Mouse (Mus musculus): ENCODE measurements around the gene Ociad2. TPM values are rescaled to one million over a fixed set of nuclear protein-coding genes. Genes with fewer than 3 reads are reported as not detected.
A peak's percentile ranks its signal among the peaks of the same experiment; 100 is the strongest.

Ociad2 gene
- total RNA-seq, 2 experiments from 2014 or later = 1.1 TPM; not detected in 1

GRCm38 (mm10) chr5:73310401-73310800, 30.4 kb downstream of the Ociad2 start:
- no peak for ATAC-seq (replicated peaks; ENCODE audit: low FRiP score, poor library complexity, severe bottlenecking)

- ATAC-seq (replicated peaks; ENCODE audit: low FRiP score, poor library complexity, severe bottlenecking) = no peak
These were observed 31.3 kb downstream of the Ociad2 start for GRCm38 (mm10) chr5:73309496-73309895.

DNA sequence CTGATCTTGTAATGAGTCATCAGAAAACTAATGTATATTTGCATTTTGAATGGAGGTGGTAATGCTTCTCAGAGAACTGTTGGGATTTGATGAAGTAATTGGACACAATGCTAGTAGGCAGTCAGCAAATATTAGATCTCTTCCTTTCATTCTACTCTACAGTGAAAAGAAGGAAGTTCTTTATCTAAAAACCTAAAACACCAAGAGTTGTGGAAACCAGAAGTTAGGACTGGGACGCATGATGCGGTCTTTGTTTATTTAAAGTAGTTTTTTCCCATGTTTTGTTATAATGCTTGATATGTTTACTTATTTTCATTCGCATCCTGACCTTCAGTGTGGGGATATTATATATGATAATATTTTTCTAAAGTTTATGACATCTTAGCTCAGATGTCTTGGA, 33.5 kb downstream of the Ociad2 start:
- ATAC-seq (replicated peaks; ENCODE audit: low FRiP score, poor library complexity, severe bottlenecking) = no peak

GRCm38 (mm10) chr5:73306486-73306885, 34.3 kb downstream of the Ociad2 start:
- ATAC-seq (replicated peaks; ENCODE audit: low FRiP score, poor library complexity, severe bottlenecking) = no peak

DNA sequence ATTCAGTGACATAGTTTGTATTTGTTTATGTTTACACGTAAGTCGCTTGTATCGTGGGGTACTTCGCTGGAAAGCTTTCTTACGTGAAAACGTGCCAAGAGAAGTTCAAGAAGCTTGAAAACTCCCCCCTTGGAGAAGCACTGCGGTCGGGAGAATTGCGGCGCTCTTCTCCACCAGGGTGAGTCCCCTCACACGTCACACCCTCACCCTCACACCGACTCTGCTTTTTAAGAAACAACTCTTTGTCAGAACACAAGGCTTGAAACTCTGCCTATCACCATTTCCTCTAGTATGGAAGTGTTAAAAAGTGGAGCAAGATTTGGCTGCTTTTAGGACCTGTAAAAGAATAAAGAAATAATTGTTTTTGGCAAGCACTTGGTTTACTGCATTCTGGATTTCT, 36.3 kb downstream of the Ociad2 start:
- ATAC-seq (replicated peaks; ENCODE audit: low FRiP score, poor library complexity, severe bottlenecking) = no peak

GRCm38 (mm10) chr5:73301601-73302307, 39.1 kb downstream of the Ociad2 start:
- ATAC-seq (replicated peaks; ENCODE audit: low FRiP score, poor library complexity, severe bottlenecking) = peak; percentile 55

GRCm38 (mm10) chr5:73295916-73296315, 44.9 kb downstream of the Ociad2 start:
- ATAC-seq (replicated peaks; ENCODE audit: low FRiP score, poor library complexity, severe bottlenecking) = no peak

- ATAC-seq (replicated peaks; ENCODE audit: low FRiP score, poor library complexity, severe bottlenecking) = no peak
These were observed 45.8 kb downstream of the Ociad2 start for GRCm38 (mm10) chr5:73295016-73295415.

- no peak for ATAC-seq (replicated peaks; ENCODE audit: low FRiP score, poor library complexity, severe bottlenecking)
These were observed 47.4 kb downstream of the Ociad2 start for GRCm38 (mm10) chr5:73293458-73293827.

DNA sequence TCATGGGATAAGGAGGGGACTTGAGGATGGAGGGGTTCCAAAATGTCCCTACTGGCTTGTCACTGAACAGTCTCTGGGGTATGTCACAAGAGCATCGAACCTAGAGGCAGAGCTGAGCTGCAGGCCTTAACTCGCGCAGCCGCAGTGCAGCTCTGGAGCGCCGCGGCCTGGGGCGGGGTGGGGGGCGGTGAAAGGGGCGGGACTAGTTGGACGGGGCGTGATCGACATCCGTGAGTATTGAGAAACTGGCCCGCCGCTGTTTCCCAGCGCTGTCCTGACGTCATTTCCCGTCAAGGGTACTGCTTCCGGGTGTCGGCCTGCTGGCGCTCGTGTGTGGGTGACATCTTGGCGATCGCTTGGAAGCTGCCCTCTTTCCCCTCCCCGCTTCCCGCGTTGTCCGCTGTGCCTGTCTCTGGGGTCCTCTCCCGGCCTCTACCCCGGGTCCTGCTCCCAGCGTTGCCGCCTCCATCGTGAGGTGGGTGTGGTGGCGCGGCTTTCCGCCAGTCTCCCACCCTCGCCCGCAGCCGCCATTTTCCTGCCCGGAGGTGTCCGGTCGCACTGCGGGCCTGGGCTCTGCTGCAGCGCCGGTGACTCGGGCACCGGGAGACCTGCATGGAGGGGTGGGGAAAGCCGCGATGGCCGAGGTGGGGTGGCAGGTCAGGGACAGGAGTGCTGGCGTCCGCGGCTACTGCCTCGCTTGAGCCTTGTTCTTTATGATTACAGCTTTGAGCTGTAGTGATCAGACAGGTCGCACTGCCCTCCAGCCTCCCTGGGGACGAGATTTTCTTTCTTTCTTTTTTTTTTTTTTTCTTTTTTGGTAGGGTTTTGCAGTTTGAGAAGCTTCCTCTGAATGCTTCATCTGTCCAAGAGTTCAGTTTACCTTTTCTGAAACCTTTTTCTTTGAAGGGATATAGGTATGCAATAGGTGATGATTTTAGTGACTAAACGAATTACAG, 48.0 kb downstream of the Ociad2 start, which contains the start of gene Ociad1:
Gene Ociad1 (plus strand): TSS at position 283 of the 956 bp plus-strand sequence.
- peak; percentile 98 for ATAC-seq (replicated peaks; ENCODE audit: low FRiP score, poor library complexity, severe bottlenecking)

- no peak for ATAC-seq (replicated peaks; ENCODE audit: low FRiP score, poor library complexity, severe bottlenecking)
These were observed 50.9 kb downstream of the Ociad2 start for GRCm38 (mm10) chr5:73289900-73290299.

- no peak for ATAC-seq (replicated peaks; ENCODE audit: low FRiP score, poor library complexity, severe bottlenecking)
These were observed 54.2 kb downstream of the Ociad2 start for GRCm38 (mm10) chr5:73286603-73287002.

GRCm38 (mm10) chr5:73285470-73285978, 55.3 kb downstream of the Ociad2 start:
- no peak for ATAC-seq (replicated peaks; ENCODE audit: low FRiP score, poor library complexity, severe bottlenecking)

GRCm38 (mm10) chr5:73284046-73284445, 56.8 kb downstream of the Ociad2 start:
- ATAC-seq (replicated peaks; ENCODE audit: low FRiP score, poor library complexity, severe bottlenecking) = no peak

DNA sequence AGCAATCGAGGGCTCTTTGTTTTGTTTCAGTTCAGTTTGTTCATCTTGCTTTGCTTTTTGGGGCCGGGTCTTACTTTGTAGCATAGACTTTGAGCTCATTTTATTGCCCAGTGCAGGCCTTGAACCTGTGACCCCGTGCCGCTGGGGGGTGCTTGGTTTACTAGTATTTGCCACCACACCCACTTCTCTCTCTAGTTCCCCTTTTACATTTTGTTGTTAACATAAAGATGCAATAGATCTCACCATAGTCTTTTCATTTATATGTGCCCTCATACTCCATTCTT, 60.3 kb downstream of the Ociad2 start:
- no peak for ATAC-seq (replicated peaks; ENCODE audit: low FRiP score, poor library complexity, severe bottlenecking)

GRCm38 (mm10) chr5:73279732-73280566, 60.9 kb downstream of the Ociad2 start:
- ATAC-seq (replicated peaks; ENCODE audit: low FRiP score, poor library complexity, severe bottlenecking) = no peak

DNA sequence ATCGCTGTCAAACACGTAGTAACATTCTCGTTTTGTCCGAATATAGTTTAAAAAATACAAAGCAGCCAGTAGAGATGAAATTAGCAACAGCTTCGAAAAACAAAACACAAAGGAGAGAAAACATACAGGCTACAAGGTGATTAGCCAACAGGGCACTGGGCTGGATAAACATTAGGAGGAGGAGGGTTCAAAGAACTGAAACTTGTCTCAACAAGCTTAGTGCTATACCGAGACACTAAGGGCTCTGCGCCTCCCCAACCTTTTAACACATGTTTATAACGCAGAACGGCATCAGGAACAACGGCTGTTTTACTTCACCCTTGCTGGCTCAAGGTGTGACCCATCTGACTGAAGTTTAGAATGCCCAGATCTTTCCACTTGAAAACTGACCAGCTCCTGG, 61.6 kb downstream of the Ociad2 start:
- no peak for ATAC-seq (replicated peaks; ENCODE audit: low FRiP score, poor library complexity, severe bottlenecking)

GRCm38 (mm10) chr5:73274941-73275340, 65.9 kb downstream of the Ociad2 start:
- ATAC-seq (replicated peaks; ENCODE audit: low FRiP score, poor library complexity, severe bottlenecking) = no peak

- no peak for ATAC-seq (replicated peaks; ENCODE audit: low FRiP score, poor library complexity, severe bottlenecking)
These were observed 67.7 kb downstream of the Ociad2 start for GRCm38 (mm10) chr5:73273171-73273570.
